Mouse (Mus musculus): Measurements from ENCODE around the gene Lama2. TPM values are rescaled to one million over a fixed set of nuclear protein-coding genes. Genes with fewer than 3 reads are reported as not detected.

The Lama2 gene
- polyA plus RNA-seq, 1 experiment from 2014 or later, result 22.3 TPM

DNA sequence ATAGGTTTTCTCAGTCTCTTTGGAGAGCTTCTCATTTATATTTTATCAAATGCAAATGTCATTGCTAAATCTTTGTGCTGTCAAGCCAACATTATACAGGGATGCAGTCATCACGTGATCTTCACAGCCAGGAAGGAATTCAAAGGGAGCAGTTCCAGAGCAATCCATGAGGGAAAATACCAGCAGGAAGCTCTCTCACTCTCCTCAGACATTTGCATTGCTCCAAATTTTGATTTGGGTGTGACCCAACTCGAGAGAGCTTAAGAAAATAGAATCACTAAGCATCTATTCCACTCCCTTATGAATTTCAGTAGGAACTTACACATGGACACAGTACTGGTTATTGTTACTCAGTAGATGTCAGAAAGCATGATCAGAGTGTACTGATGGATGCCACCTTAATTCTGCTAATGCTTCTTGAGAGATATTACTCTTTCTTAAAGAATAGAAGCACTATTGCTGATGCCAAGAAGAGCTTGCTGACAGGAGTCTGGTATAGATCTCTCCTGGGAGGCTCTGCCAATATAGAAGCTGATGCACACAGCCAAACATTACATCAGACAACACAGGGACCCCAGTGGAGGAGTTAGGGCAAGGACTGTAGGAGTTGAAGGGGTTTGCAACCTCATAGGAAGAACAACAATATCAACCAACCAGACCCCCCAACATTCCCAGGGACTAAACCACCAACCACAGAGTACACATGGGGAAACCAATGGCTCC is 236.5 kb downstream of the Lama2 start:
- 62% methylated on average over 2 of the region's 2 CpGs for WGBS
- no peak for ATAC-seq (ENCODE audit: insufficient number of reproducible peaks, insufficient read depth, low FRiP score, low TSS enrichment, low read depth)
- Histone ChIP-seq H3K36me3 (no peaks in the 10 kb centered on the region), H3K4me2 (no peak overlapping the region), H3K4me3 (no peak overlapping the region), H3K9ac (no peak overlapping the region), H3K4me1 (no peaks in the 10 kb centered on the region), H3K9me3 (no peaks in the 10 kb centered on the region), H3K27me3 (no peaks in the 10 kb centered on the region), H3K27ac (no peak overlapping the region)

DNA sequence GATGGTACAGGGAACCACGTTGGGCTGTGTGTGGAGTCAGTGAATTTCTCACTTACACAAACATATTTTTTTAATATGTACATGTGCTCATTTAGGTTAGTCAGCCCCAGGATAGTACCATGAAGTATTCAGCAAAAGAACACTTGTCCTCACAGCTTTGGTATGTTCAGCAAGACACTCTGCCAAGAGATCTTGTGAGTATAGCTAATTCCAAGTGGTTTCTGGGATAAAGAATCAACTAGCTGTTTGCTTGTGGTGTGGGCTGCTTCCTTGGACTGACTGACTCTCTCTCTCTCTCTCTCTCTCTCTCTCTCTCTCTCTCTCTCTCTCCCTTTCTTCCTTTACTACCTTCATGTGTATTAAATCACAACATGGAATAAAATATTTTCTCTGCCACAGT is 241.3 kb downstream of the Lama2 start:
- ATAC-seq (ENCODE audit: insufficient number of reproducible peaks, insufficient read depth, low FRiP score, low TSS enrichment, low read depth), result no peak

DNA sequence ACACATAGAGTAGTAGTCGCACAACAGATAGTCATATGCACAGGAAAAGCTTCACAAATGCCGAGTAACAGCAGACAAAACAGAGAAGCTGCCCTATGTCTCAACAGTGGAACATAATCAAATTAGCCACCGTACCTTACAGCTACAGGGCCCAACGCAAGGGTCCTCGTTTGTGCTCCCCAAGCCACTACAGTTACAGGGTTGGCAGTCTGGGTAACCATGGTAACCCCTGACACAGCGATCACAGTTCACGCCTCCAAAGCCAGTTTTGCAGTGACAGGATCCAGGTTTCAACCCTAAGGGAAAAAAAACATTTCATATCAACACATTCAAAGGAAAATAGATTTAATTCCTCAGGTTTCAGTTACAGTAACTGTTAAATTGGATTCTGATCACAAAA is 275.3 kb downstream of the Lama2 start:
- Histone ChIP-seq H3K4me2 (no peak overlapping the region), H3K4me3 (no peak overlapping the region), H3K27ac (no peak overlapping the region), H3K9me3 (no peaks in the 10 kb centered on the region), H3K9ac (no peak overlapping the region), H3K27me3 (no peaks in the 10 kb centered on the region), H3K4me1 (no peaks in the 10 kb centered on the region), H3K36me3 (peaks cover 11% of the 10 kb centered on the region; the same call in 1 of the 2 replicates)
- WGBS, result 34% methylated on average over 7 of the region's 7 CpGs
- no peak for ATAC-seq (ENCODE audit: insufficient number of reproducible peaks, insufficient read depth, low FRiP score, low TSS enrichment, low read depth)

More for the DNA sequence above, 241.3 kb downstream of the Lama2 start:
- no peaks in the 10 kb centered on the region for H3K9me3 ChIP-seq
- H3K4me2 ChIP-seq, result no peak overlapping the region
- no peak overlapping the region for H3K4me3 ChIP-seq
- H3K27me3 ChIP-seq, result no peaks in the 10 kb centered on the region
- WGBS, result 37% methylated on average over 1 of the region's 1 CpGs
- H3K36me3 ChIP-seq, result no peaks in the 10 kb centered on the region
- H3K9ac ChIP-seq, result no peak overlapping the region
- no peak overlapping the region for H3K27ac ChIP-seq
- H3K4me1 ChIP-seq, result no peaks in the 10 kb centered on the region

DNA sequence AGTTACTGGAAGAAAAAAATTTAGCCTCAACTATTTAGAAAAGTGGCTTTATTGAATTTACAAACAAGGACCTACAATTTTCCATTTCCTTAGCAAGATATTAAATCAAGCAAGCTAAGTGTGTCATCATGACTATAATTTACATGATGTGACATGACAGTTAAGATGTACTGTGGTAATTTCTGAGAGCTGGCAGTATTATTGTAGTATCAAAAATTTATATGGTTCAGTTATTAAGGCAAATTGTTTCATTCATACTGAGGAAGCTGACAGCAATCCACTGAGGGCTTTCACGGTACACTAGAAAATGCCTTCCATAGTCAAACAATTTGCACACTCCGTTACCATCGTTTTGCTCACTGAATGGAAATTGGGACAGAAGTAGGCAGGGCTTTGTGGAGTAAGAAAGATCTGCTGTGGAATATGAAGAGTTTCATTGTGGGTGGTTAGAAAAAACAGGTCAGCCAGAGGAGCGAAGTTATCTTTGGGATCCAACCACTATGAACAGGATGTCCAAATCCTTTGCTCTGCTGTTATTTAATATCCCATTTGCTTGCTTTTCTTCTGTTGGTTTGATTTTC is 297.1 kb downstream of the Lama2 start:
- Histone ChIP-seq H3K9ac (no peak overlapping the region), H3K36me3 (no peaks in the 10 kb centered on the region), H3K9me3 (no peaks in the 10 kb centered on the region), H3K27me3 (no peaks in the 10 kb centered on the region), H3K4me1 (no peaks in the 10 kb centered on the region), H3K27ac (no peak overlapping the region), H3K4me3 (no peak overlapping the region), H3K4me2 (no peak overlapping the region)
- ATAC-seq (ENCODE audit: insufficient number of reproducible peaks, insufficient read depth, low FRiP score, low TSS enrichment, low read depth), result no peak
- 61% methylated on average over 4 of the region's 4 CpGs for WGBS

DNA sequence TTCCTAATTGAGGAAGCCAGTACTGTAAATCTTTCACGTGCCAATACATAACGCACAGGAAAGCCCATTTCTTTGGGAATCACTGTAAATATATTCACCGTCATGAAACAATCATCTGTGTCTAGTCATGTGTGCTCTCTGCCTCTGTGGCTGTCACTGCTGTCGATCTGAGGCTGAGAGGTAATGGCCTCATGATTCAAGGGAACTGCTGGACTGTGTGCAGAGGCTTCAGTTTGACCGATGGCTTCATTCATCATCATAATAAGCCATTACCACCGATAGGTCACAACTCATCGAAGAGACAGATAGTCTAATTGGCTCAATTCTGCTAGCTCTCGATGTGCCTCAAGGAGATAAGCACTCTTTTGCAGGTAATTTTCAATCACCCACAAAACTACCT is 312.1 kb downstream of the Lama2 start:
- Histone ChIP-seq H3K4me2 (no peak overlapping the region), H3K27ac (no peak overlapping the region), H3K9me3 (no peaks in the 10 kb centered on the region), H3K9ac (no peak overlapping the region), H3K36me3 (no peaks in the 10 kb centered on the region), H3K4me1 (no peaks in the 10 kb centered on the region), H3K4me3 (no peak overlapping the region), H3K27me3 (no peaks in the 10 kb centered on the region)
- ATAC-seq (ENCODE audit: insufficient number of reproducible peaks, insufficient read depth, low FRiP score, low TSS enrichment, low read depth), result no peak
- 85% methylated on average over 8 of the region's 8 CpGs for WGBS

DNA sequence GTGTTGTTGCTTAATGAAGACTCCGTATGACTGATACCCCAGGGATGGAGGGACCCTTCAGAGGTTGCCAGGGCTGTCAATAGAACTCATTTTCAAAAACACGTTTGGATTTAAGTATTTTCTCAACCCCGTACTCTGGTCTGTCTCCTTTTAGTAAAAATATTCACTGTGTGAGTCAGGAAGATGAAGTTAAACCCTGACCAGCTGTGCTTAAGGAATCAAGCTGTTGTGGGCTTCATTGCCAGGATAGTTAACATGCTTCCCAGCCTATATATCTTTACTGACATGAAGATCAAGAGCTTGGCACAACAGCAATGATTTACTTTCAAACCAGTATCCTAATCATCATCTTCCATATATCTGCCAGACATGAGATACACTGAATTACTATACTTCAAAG is 314.3 kb downstream of the Lama2 start:
- Histone ChIP-seq H3K9me3 (no peaks in the 10 kb centered on the region), H3K36me3 (no peaks in the 10 kb centered on the region), H3K4me2 (no peak overlapping the region), H3K9ac (no peak overlapping the region), H3K27me3 (no peaks in the 10 kb centered on the region), H3K4me3 (no peak overlapping the region), H3K4me1 (no peaks in the 10 kb centered on the region), H3K27ac (no peak overlapping the region)
- WGBS, result 55% methylated on average over 3 of the region's 3 CpGs
- ATAC-seq (ENCODE audit: insufficient number of reproducible peaks, insufficient read depth, low FRiP score, low TSS enrichment, low read depth), result no peak

DNA sequence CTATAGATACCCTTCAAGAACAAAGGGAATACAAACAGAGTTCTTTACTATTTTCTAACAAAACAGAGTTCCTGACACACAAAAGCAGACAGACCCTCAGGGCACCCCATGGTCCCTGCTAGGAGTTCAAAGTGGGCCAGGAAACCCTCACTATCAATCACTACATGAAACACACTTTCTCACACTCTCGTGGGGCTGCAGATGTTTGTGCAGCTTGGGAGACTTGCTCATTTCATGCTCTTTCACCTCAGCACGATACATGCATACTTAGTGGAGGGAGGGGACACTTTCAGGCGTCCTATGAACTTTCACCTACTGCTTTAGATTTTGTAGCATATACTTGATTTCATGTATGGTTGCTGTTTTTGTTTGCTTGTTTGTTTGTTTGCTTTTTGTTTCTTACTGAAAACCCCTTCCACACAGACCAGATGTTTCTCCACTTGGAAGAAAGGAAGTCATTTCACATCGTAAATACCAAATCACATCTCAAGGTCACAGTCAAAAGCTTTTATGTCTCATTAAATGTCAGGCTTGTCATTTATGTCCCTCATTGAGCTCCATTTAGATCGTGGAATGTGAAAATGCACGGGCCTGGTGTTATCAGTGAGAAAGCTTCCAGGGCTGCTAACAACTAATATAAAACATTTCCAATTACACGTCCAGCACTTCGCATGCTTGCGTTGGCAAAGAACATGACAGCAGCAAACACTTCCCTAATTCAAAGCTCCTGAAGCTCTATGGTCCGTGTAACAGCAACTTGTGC is 334.3 kb downstream of the Lama2 start:
- no peak for ATAC-seq (ENCODE audit: insufficient number of reproducible peaks, insufficient read depth, low FRiP score, low TSS enrichment, low read depth)
- no peak overlapping the region for H3K4me2 ChIP-seq
- no peak overlapping the region for H3K27ac ChIP-seq

DNA sequence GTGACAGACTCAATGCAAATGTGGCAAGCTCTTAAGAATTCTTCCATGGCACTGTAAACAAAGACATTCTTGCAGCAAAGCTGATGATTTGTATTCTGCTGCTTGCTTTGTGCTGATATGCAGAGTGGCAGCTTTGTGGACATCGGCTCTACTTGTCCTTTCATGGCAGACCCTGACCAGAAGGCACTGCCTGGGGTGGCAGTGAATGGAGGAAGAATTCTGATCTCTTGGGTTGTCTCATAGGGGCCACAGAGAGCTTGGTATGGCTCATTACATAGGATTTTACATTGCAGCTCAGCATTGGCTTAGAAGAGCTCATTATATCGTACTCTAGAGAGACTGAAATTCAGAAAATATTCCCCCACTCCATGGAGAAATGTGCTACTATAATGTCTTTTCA is 352.1 kb downstream of the Lama2 start:
- no peak overlapping the region for H3K4me2 ChIP-seq
- no peaks in the 10 kb centered on the region for H3K9me3 ChIP-seq
- H3K27ac ChIP-seq, result no peak overlapping the region
- H3K9ac ChIP-seq, result no peak overlapping the region
- no peaks in the 10 kb centered on the region for H3K36me3 ChIP-seq
- H3K4me1 ChIP-seq, result no peaks in the 10 kb centered on the region
- ATAC-seq (ENCODE audit: insufficient number of reproducible peaks, insufficient read depth, low FRiP score, low TSS enrichment, low read depth), result no peak
- no peaks in the 10 kb centered on the region for H3K27me3 ChIP-seq
- no peak overlapping the region for H3K4me3 ChIP-seq
- 81% methylated on average over 2 of the region's 2 CpGs for WGBS

More for the DNA sequence above, 334.3 kb downstream of the Lama2 start:
- WGBS, result 36% methylated on average over 10 of the region's 10 CpGs
- H3K4me3 ChIP-seq, result no peak overlapping the region
- no peaks in the 10 kb centered on the region for H3K27me3 ChIP-seq
- no peaks in the 10 kb centered on the region for H3K9me3 ChIP-seq
- no peaks in the 10 kb centered on the region for H3K36me3 ChIP-seq
- H3K4me1 ChIP-seq, result no peaks in the 10 kb centered on the region
- no peak overlapping the region for H3K9ac ChIP-seq

DNA sequence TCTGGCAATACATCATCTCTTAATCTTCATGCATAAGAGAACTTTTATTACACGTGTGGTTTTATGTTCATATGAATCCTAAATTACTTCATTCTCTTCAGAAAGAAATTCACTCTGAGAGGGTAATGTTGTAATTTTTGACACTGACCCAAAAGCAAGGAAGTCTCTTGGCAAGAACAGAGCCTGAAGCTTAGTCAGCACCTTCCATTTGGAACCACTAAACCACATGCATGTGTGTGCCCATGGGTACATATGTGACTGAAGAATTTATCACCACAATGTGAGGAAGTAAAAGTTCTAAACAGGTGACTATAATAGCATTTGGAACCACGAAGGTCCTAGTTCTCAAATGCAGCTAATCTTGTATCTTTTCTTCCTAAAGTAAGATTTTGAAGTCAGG is 353.7 kb downstream of the Lama2 start:
- Histone ChIP-seq H3K9ac (no peak overlapping the region), H3K4me1 (no peaks in the 10 kb centered on the region), H3K9me3 (no peaks in the 10 kb centered on the region), H3K36me3 (no peaks in the 10 kb centered on the region), H3K4me3 (no peak overlapping the region), H3K4me2 (no peak overlapping the region), H3K27ac (no peak overlapping the region), H3K27me3 (no peaks in the 10 kb centered on the region)
- ATAC-seq (ENCODE audit: insufficient number of reproducible peaks, insufficient read depth, low FRiP score, low TSS enrichment, low read depth), result no peak
- WGBS, result 62% methylated on average over 2 of the region's 2 CpGs

DNA sequence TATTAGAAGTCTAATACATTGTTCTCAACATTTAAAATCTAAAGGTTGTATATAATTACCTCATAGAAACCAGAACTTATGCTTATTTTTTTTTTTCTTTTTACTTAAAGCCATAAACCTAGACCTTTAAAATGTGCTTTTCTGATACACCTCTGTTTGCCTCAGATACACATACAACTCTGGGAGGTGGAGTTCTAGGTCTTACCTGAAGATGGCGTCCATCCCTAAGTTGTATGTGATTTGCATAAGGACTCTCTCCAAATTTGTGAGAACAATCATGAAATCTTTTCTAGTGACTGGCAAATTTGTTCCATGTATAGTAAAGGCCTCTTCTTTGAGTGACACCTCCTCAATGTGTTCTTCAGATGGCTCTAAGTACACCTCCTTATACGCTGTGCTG is 354.8 kb downstream of the Lama2 start:
- H3K27me3 ChIP-seq, result no peaks in the 10 kb centered on the region
- H3K36me3 ChIP-seq, result no peaks in the 10 kb centered on the region
- no peaks in the 10 kb centered on the region for H3K4me1 ChIP-seq
- ATAC-seq (ENCODE audit: insufficient number of reproducible peaks, insufficient read depth, low FRiP score, low TSS enrichment, low read depth), result no peak
- no peak overlapping the region for H3K4me2 ChIP-seq
- H3K27ac ChIP-seq, result no peak overlapping the region
- H3K4me3 ChIP-seq, result no peak overlapping the region
- 53% methylated on average over 2 of the region's 2 CpGs for WGBS
- no peak overlapping the region for H3K9ac ChIP-seq
- H3K9me3 ChIP-seq, result no peaks in the 10 kb centered on the region

DNA sequence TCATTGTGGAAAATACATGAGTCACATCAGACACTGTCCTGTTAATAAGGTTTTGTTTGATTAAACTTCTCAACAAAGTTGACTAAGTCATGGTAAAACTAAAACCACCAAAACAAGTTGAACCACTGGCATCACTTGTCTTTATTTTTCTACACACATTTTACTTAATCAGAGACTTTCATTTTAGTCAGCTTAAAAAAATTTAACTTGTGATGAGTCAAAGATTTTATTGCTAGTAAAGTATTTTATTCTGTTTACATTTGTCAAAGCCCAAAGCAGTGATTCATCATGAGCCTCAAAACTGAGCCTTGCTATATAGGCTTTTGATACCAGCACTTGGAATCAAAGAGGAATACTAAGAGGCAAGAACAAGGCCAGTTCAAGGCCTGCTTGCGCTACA is 369.8 kb downstream of the Lama2 start:
- ATAC-seq (ENCODE audit: insufficient number of reproducible peaks, insufficient read depth, low FRiP score, low TSS enrichment, low read depth), result no peak
- WGBS, result 93% methylated on average over 1 of the region's 1 CpGs

DNA sequence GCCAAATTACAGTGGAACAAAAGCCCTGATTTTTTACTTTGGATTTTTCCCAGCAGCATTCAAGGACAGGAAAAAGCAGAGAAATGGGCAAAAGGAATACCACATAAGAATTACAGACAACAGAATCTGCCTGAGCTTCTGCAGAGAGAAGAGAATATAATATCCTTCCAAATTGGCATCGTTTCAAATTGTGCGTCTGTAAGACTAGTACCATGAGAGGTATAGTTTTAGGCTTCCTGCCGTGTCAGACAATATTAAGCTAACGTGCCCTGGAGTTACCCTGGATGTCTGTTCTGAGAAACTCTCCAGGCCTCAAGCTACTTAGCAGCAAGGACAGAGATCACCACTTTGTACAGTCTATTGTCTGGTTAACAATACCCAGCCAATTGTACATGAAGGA is 384.8 kb downstream of the Lama2 start:
- H3K4me3 ChIP-seq, result no peak overlapping the region
- H3K4me1 ChIP-seq, result no peaks in the 10 kb centered on the region
- no peak overlapping the region for H3K9ac ChIP-seq
- no peaks in the 10 kb centered on the region for H3K36me3 ChIP-seq
- no peak for ATAC-seq (ENCODE audit: insufficient number of reproducible peaks, insufficient read depth, low FRiP score, low TSS enrichment, low read depth)
- WGBS, result 37% methylated on average over 4 of the region's 4 CpGs
- H3K27me3 ChIP-seq, result no peaks in the 10 kb centered on the region
- H3K9me3 ChIP-seq, result no peaks in the 10 kb centered on the region
- no peak overlapping the region for H3K4me2 ChIP-seq
- no peak overlapping the region for H3K27ac ChIP-seq

More for the DNA sequence above, 369.8 kb downstream of the Lama2 start:
- H3K27ac ChIP-seq, result no peak overlapping the region
- no peak overlapping the region for H3K4me2 ChIP-seq
- no peaks in the 10 kb centered on the region for H3K4me1 ChIP-seq
- no peak overlapping the region for H3K4me3 ChIP-seq
- no peaks in the 10 kb centered on the region for H3K27me3 ChIP-seq
- H3K9ac ChIP-seq, result no peak overlapping the region
- no peaks in the 10 kb centered on the region for H3K36me3 ChIP-seq
- no peaks in the 10 kb centered on the region for H3K9me3 ChIP-seq
